Mouse (Mus musculus) layer of hippocampus, postnatal 10 days (tissue): Measurements from ENCODE around the gene Vmn2r1. TPM values are rescaled to one million over a fixed set of nuclear protein-coding genes. Genes with fewer than 3 reads are reported as not detected.
A peak's percentile ranks its signal among the peaks of the same experiment; 100 is the strongest.

ENCODE experiments used
- DNase-seq, 2 experiments: peaks; one replicate each; pipeline ENCODE4 v3.0.0; 2021; ENCODE audit warnings: low spot score in 2 of 2
- long read RNA-seq: library from polyadenylated mRNA; stranded (forward); transcript quantifications from one replicate; pipeline ENCODE4 v2.0.0, GENCODE M21; 2023
- total RNA-seq, 2 experiments: library from RNA; stranded (reverse); gene quantifications; 2 replicates each; pipeline ENCODE4 v1.2.3; 2021

The Vmn2r1 gene
- total RNA-seq = under 1 TPM; 0.78 to 0.89 TPM
- long read RNA-seq = 0 reads

DNA sequence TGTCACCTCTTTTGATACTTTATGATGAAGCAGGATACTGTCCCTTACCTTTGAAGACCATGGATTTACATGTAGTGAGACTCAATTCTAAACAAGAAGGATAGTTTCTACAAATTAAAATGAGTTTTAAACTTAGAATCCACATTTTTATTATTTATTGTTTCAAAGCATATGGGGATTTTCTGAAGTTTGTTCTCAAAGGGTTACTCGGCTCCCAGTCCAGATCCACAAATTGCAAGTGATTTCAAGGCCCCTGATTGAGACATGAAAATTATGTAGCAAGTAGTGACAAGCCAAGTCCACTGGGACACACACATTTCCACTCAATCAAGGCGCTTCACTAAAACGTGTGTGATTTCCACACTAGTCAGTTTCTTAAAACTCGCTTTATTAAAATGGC, at the start of gene Vmn2r1:
Vmn2r1 (plus strand) TSS at position 301 of the 400 bp plus-strand sequence.
- no peak for DNase-seq

DNA sequence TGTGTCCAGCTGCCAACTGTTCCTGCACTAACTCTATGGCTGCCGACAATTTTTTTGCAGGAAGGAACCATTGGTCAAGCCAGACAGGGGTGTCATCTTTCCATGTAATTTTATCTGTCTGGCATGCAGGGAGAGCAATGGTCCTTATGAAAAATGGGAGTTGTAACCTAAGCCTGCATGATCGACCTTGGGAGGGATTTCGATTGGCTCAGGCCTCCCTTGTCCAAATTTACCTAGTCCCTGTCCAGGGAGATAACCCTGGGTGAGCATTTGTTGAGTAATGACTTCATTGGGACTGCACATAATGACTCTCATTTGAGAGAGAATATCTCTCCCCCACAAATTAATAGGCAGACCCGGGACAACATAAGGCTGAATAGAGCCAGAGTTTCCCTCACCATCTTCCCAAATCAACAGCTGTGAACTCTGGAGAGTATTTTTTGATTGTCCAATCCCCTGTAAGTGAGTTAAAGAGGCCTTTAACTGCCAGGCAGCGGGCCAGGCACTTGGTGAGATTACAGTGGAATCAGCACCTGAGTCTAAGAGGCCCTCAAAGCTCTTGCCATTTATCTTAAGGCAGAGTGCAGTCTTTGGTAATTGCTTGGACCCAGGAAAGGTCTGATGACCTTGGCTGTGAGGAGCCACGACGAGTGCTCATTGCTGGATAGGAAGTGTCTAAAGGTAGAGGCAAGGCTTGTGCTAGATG, 43.1 kb upstream of the Vmn2r1 start:
- DNase-seq = no peak

DNA sequence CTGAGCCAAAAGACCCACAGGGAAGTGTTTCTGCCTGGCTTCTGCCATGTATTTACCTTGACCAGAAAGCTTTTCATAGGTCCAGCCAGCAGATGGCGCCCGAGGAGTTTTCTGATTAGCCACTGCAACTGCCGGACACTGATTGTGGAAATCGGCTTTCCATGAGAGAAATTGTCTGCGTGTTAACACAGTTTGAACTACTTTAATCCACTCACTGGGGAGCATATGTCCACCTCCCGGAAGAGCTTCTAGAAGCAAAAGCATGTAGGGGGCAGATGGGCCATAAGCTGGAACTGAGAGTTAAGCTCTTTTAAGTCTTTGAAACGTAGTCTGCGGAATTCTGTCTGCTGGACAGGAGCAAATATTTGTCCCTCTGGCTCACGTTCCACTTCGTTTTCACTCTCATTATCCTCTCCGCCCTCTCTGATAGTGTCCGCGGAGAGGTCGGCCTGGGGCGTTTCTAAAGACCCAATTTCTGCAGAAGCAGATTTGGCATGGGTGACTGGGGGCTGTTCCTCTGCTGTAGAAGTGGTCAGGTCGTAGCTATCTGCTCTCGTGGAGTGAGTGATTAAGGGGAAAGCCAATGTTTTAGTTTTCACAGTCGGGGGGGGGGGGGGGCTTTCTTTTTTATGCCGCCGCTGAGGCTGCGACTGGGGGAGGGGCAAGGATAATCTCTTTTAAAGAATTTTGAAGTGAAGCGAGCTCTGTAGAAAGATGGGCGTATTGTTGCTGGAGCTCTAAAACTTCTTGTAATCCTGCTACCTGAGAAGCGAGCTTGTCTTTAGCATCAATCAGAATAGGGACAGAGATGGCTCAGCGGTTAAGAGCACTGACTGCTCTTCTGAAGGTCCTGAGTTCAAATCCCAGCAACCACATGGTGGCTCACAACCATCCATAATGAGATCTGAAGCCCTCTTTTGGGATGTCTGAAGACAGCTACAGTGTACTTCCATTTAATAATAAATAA, 41.2 kb upstream of the Vmn2r1 start:
- peak; percentile 93 to 94 for DNase-seq

DNA sequence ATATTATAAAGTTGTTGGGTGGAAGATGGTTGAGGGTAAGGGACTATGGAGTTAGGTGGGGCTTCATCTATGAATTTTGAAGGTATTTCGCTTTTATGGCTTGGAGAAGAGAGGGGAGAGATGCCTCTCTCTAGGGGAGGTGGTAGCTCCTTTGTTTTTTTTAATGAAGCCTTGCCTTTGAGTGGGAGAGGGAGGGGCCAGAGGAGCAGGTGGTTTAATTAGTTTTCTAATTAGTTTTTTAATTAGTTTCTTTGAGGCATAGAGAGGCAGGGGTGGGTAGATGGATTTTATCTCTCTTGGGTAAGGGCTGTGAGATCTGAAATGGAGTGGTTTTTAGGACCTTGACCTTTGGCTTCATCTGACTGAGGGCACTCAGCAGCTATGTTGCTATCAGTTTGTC, 31.4 kb downstream of the Vmn2r1 start:
- DNase-seq = no peak

DNA sequence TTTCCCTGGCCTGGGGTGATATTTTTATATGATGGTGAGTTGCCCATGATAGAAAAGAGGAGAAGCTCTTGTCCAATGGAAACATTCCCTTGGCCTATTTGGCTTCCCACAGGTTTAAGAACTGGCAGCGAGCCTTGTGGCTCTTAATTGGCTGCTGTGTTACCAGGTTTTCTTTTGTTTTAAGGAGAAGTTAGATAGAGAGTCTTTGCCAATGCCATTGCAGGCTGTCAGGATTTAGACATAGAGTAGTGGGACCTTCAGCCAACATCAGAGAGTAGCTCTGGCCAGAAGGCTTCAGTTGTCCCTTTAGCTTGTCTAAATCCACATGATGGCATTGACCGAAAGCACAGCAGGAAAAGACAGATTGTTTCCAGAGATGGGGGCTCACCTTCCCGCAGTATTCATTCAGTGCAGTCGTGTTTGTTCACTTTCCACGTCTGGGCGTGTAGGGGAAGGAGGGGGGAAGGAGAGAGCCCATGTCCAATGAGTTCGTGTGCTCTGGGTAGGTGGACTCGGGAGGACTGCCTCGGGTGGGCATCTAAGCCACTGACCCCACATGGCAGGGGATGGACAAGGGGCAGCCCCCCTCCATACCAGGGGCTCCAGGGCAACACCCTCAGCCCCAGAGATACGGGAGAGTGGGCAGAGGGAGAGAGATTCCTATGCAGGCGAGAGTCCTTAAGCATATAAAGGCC, 32.2 kb downstream of the Vmn2r1 start:
- peak in 1 of 2 experiments; percentile 5 for DNase-seq

DNA sequence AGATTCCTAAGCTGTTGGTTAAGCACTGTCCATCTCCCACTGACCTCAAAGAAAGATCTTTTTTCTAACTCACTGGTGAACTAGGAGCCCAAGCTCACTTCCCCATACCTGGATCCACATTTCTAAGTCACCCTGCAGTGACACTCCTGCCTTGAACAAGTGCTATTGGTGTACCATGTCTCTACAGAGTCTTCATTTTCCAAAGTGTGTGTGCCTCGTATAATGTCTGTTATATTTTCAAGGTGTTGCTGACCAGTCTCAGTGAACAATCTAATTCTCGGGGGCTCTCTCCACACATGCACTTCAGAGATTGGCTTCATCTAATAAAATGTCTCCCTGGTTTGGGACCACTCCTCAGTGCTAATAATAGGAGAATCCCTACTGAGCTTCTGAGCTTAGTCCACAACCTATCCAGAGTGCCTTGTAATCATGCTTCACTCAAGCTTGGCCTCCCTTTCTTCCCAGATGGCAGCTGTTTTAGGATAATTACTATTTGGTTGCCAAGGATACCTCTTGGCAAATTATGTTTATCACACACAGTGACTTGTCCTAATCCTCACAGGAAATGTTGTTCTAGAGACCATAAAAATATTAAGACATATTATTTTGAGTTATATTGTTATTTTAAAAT, 60.6 kb downstream of the Vmn2r1 start, which contains the start of gene Vmn2r2:
Vmn2r2 (minus strand) TSS at position 51 of the 631 bp plus-strand sequence.
- no peak for DNase-seq

Other genes starting within 250 kb of the Vmn2r1 start
- gene Plch1, start 182.1 kb upstream of the Vmn2r1 start, total RNA-seq = 1 to 10 TPM; 6.0 to 9.6 TPM
- 10 to 100 TPM; 11.7 to 14.0 TPM for gene E130311K13Rik, start 152.1 kb upstream of the Vmn2r1 start, total RNA-seq
- gene Slc33a1, start 116.8 kb upstream of the Vmn2r1 start, total RNA-seq = 10 to 100 TPM; 24.4 to 25.2 TPM
- gene Gmps, start 105.4 kb upstream of the Vmn2r1 start, total RNA-seq = 10 to 100 TPM; 38.3 to 39.4 TPM
- not detected for gene Vmn2r2, start 60.4 kb downstream of the Vmn2r1 start, total RNA-seq
- not detected for gene Vmn2r3, start 208.2 kb downstream of the Vmn2r1 start, total RNA-seq